Mouse (Mus musculus) ES-Bruce4 (cell line): ENCODE measurements at regions not wholly inside any gene's neighbourhood (a gene's known extent, or its start where the extent isn't known, plus 50 kb on each side); places are given as distances from the start of the nearest gene placed in this dataset.

Experiments
- H3K27ac ChIP-seq: 2 replicates; pipeline ENCODE4 v1.5.1; 2012; ENCODE audit warnings: low read length, inconsistent platforms; ENCODE audit not compliant: insufficient read depth
- H3K27me3 ChIP-seq: 2 replicates; pipeline ENCODE4 v1.6.1; 2012; ENCODE audit warnings: mild to moderate bottlenecking, low read length, inconsistent platforms; ENCODE audit not compliant: control insufficient read depth, poor library complexity, insufficient read depth, severe bottlenecking
- H3K36me3 ChIP-seq: 2 replicates; pipeline ENCODE4 v1.6.1; 2012; ENCODE audit warnings: inconsistent platforms, mild to moderate bottlenecking, low read length, moderate library complexity; ENCODE audit not compliant: control insufficient read depth, poor library complexity, insufficient read depth, severe bottlenecking
- H3K4me1 ChIP-seq: one replicate; pipeline ENCODE4 v1.8.1; 2011; ENCODE audit warnings: low read length; ENCODE audit not compliant: control insufficient read depth, insufficient read depth
- H3K4me3 ChIP-seq: 2 replicates; pipeline ENCODE4 v1.5.1; 2011; ENCODE audit warnings: low read depth, mild to moderate bottlenecking, low read length
- H3K9ac ChIP-seq: 2 replicates; pipeline ENCODE4 v1.6.1; 2012; ENCODE audit warnings: low read depth, mild to moderate bottlenecking, inconsistent platforms; ENCODE audit not compliant: poor library complexity, severe bottlenecking
- H3K9me3 ChIP-seq: replicated peaks from 2 replicates; pipeline ENCODE4 v1.6.1; 2012; ENCODE audit warnings: mild to moderate bottlenecking, low read length, inconsistent platforms; ENCODE audit not compliant: control insufficient read depth, poor library complexity, insufficient read depth, severe bottlenecking
- CTCF ChIP-seq: IDR thresholded peaks from one replicate; pipeline ENCODE4 v1.8.1; 2011; ENCODE audit warnings: low read depth, low read length
- EP300 ChIP-seq: IDR thresholded peaks from 2 replicates; pipeline ENCODE4 v1.6.1; 2011; ENCODE audit warnings: low read depth, low read length; ENCODE audit not compliant: insufficient read depth
- POLR2A ChIP-seq: IDR thresholded peaks from one replicate; pipeline ENCODE4 v1.8.1; 2011; ENCODE audit warnings: low read length; ENCODE audit not compliant: insufficient read depth

- Histone ChIP-seq H3K36me3 (no peaks in the 10 kb centered on the region), H3K9me3 (no peaks in the 10 kb centered on the region), H3K4me3 (no peak overlapping the region), H3K4me1 (no peaks in the 10 kb centered on the region), H3K27ac (no peak overlapping the region), H3K9ac (no peak overlapping the region), H3K27me3 (no peaks in the 10 kb centered on the region)
- no peak for TF ChIP-seq EP300
- TF ChIP-seq CTCF = peak; percentile 56
Measured at GRCm38 (mm10) chr5:103302744-103303143, 91.6 kb upstream of the Mapk10 start.

DNA sequence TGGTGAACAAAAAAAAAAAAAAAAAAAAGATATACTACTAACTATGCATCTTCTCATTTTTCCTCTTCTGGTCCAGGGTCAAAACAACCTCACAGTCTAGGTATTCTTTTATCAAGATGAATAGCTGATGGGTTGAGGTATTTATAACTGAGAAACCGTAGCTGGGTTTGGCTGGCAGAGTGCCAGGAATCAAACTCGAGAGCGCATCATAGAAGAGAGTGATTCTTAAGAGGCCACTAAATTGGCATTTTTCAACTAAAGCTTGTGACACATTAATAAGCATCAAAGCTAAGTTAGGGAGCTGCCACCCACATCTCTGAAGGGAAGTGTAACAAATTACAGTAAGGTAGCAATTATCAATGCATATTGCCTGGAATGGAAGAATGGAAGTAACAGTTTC, 90.2 kb upstream of the Mapk10 start:
- Histone ChIP-seq H3K9me3 (no peaks in the 10 kb centered on the region; the same call in 1 of the 2 replicates), H3K27ac (no peak overlapping the region), H3K4me1 (no peaks in the 10 kb centered on the region), H3K36me3 (no peaks in the 10 kb centered on the region), H3K27me3 (no peaks in the 10 kb centered on the region), H3K9ac (no peak overlapping the region), H3K4me3 (no peak overlapping the region)
- TF ChIP-seq POLR2A (no peak), CTCF (no peak), EP300 (no peak)

DNA sequence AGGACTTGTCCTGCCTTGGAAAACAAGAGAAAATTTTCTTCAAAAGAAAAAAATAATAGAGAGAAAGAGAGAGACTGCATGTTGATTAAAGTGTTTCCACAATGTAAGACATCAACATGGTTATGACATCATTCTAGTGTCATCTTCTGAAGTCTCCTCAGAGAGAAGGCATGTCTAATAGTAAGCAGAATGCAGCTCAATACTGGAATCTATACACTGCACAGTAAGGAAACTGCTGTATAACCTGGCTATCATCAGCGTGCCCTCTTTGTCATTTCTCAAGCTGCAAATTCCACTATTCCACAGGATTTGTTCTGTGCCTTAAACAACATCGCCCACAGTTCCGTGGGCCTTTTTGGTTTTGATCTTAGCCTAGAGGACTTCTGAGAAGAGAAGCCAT, 82.8 kb upstream of the Mapk10 start:
- Histone ChIP-seq H3K9me3 (no peaks in the 10 kb centered on the region; the same call in 1 of the 2 replicates), H3K36me3 (no peaks in the 10 kb centered on the region), H3K4me3 (no peak overlapping the region), H3K4me1 (no peaks in the 10 kb centered on the region), H3K9ac (no peak overlapping the region), H3K27me3 (no peaks in the 10 kb centered on the region), H3K27ac (no peak overlapping the region)
- TF ChIP-seq EP300 (no peak), CTCF (no peak), POLR2A (no peak)

- Histone ChIP-seq H3K9me3 (no peaks in the 10 kb centered on the region; the same call in 1 of the 2 replicates), H3K4me3 (no peak overlapping the region), H3K27me3 (no peaks in the 10 kb centered on the region), H3K9ac (no peak overlapping the region), H3K36me3 (no peaks in the 10 kb centered on the region), H3K27ac (no peak overlapping the region), H3K4me1 (no peaks in the 10 kb centered on the region)
- TF ChIP-seq CTCF = no peak
- no peak for TF ChIP-seq EP300
- TF ChIP-seq POLR2A = no peak
Measured at GRCm38 (mm10) chr5:103291691-103292090, 80.6 kb upstream of the Mapk10 start.

GRCm38 (mm10) chr5:103291219-103291618, 80.1 kb upstream of the Mapk10 start:
- Histone ChIP-seq H3K4me1 (no peaks in the 10 kb centered on the region), H3K27me3 (no peaks in the 10 kb centered on the region), H3K4me3 (no peak overlapping the region), H3K27ac (no peak overlapping the region), H3K9me3 (no peaks in the 10 kb centered on the region), H3K36me3 (no peaks in the 10 kb centered on the region), H3K9ac (no peak overlapping the region)
- TF ChIP-seq EP300 = no peak
- no peak for TF ChIP-seq CTCF
- no peak for TF ChIP-seq POLR2A

GRCm38 (mm10) chr5:103269206-103269605, 58.1 kb upstream of the Mapk10 start:
- Histone ChIP-seq H3K9me3 (no peaks in the 10 kb centered on the region), H3K4me3 (no peak overlapping the region), H3K4me1 (no peaks in the 10 kb centered on the region), H3K9ac (no peak overlapping the region), H3K27ac (no peak overlapping the region), H3K27me3 (no peaks in the 10 kb centered on the region), H3K36me3 (no peaks in the 10 kb centered on the region)
- TF ChIP-seq POLR2A (no peak), CTCF (no peak), EP300 (no peak)
